Mouse (Mus musculus): ENCODE data around the gene Sema3b.

DNA sequence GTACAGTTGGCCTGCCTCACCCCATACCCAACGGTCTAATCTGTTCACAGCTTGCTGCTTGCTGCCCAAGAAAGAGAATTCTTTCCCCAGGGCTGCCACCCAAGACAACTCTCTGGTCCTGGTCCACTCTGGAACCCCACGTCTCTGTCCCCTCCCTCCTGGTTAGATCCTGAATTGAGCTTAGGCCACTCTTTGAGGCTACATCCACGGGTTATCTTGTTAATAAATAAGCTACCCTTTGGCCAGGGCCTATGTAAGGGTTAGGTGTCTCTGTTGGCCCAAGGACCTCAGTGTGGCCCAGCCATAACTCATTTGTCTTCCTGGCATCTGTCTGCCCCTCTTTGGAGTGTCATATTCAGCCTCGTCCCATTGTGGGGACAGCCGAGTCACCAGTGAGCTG lies 10.6 kb downstream of the Sema3b start:
- TF ChIP-seq CTCF (IDR thresholded peaks at IDR 0.05; ENCODE audit: borderline replicate concordance, insufficient read depth, low read depth, low read length): no peak
- TF ChIP-seq POLR2A (IDR thresholded peaks at IDR 0.05; ENCODE audit: borderline replicate concordance, insufficient read depth, low read length): no peak
